ENCODE assay signal across 8 mouse cellular contexts in the genomic region with DNA sequence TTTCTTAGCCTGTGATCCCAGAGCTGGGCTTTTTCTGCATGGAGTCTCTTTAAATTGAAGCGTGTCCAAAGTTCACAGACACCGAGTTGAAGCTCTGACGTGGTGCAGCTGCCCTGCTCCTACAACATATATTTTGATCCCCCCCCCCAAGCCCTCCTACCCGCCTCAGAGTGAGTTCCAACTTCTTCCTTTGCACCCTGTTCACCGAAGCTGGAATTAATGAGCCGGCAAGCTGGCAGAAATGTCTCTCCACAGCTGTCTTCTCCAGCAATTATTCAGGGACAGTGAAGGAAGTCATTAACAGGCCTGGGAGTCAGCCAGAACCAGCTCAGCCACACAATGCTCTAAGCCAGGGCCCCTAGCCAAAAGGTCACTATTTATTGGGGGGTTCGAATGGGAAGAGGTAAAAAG.
DNase-seq lines count a peak whose midpoint lies in the region; ATAC-seq and TF ChIP-seq lines count a peak whose summit lies in the region.

No protein-coding gene starts in this region.

- WGBS in embryonic facial prominence, embryonic 10.5 days: 24% methylated on average over 7 of the region's 7 CpGs
- WGBS in kidney, postnatal 0 days: 3% methylated on average over 7 of the region's 7 CpGs
- 9% methylated on average over 7 of the region's 7 CpGs for WGBS in midbrain, embryonic 14.5 days

- peak; percentile 52; the same call in 1 of the 2 replicates for ATAC-seq in kidney, postnatal 0 days (replicated peaks; ENCODE audit: low FRiP score, low read depth)
- no peak for ATAC-seq in midbrain, embryonic 14.5 days (ENCODE audit: low FRiP score, low TSS enrichment)

- no peaks in the 10 kb centered on the region for H3K27me3 ChIP-seq in embryonic facial prominence, embryonic 10.5 days (replicated peaks; ENCODE audit: low read depth, poor library complexity, severe bottlenecking)
- H3K27me3 ChIP-seq in kidney, postnatal 0 days (ENCODE audit: insufficient read depth, low read length): no peaks in the 10 kb centered on the region
- no peaks in the 10 kb centered on the region for H3K27me3 ChIP-seq in midbrain, embryonic 14.5 days (ENCODE audit: control insufficient read depth, insufficient read depth, low read length)

- no peak overlapping the region for H3K27ac ChIP-seq in embryonic facial prominence, embryonic 10.5 days (replicated peaks)
- H3K27ac ChIP-seq in kidney, postnatal 0 days: no peak overlapping the region
- no peak overlapping the region; the same call in 1 of the 2 replicates for H3K27ac ChIP-seq in midbrain, embryonic 14.5 days (replicated peaks; ENCODE audit: low read depth, low read length)

- H3K9me3 ChIP-seq in embryonic facial prominence, embryonic 10.5 days: no peaks in the 10 kb centered on the region
- no peaks in the 10 kb centered on the region for H3K9me3 ChIP-seq in kidney, postnatal 0 days (replicated peaks; ENCODE audit: low read length)
- H3K9me3 ChIP-seq in midbrain, embryonic 14.5 days (ENCODE audit: control insufficient read depth, low read length): no peaks in the 10 kb centered on the region

- no peaks in the 10 kb centered on the region for H3K36me3 ChIP-seq in embryonic facial prominence, embryonic 10.5 days (replicated peaks)
- no peaks in the 10 kb centered on the region for H3K36me3 ChIP-seq in kidney, postnatal 0 days (ENCODE audit: insufficient read depth, low read length)
- no peaks in the 10 kb centered on the region for H3K36me3 ChIP-seq in midbrain, embryonic 14.5 days (ENCODE audit: control insufficient read depth, insufficient read depth, low read length)

- intact Hi-C loops in heart, postnatal 10 days (cut with DNase I): no loop called here

- no peak overlapping the region for H3K4me3 ChIP-seq in embryonic facial prominence, embryonic 10.5 days
- no peak overlapping the region for H3K4me3 ChIP-seq in kidney, postnatal 0 days (replicated peaks; ENCODE audit: low read depth, low read length)
- H3K4me3 ChIP-seq in midbrain, embryonic 14.5 days (replicated peaks; ENCODE audit: low read depth, low read length): no peak overlapping the region

- 0 out of 2 replicates have a peak overlapping the region, but pooled peaks have one; percentile 21 for H3K4me2 ChIP-seq in kidney, postnatal 0 days (ENCODE audit: low read length)
- no peak overlapping the region for H3K4me2 ChIP-seq in midbrain, embryonic 14.5 days (ENCODE audit: low read length)

- TF ChIP-seq CTCF in kidney, postnatal 0 days (IDR thresholded peaks at IDR 0.05; ENCODE audit: low read depth): no peak

- peaks cover 44% of the 10 kb centered on the region for H3K4me1 ChIP-seq in embryonic facial prominence, embryonic 10.5 days
- peaks cover 19% of the 10 kb centered on the region for H3K4me1 ChIP-seq in kidney, postnatal 0 days (replicated peaks; ENCODE audit: insufficient read depth, low read length)
- H3K4me1 ChIP-seq in midbrain, embryonic 14.5 days (ENCODE audit: control insufficient read depth, insufficient read depth, low read length): peaks cover 20% of the 10 kb centered on the region

- no peak overlapping the region for H3K9ac ChIP-seq in kidney, postnatal 0 days (ENCODE audit: low read depth, low read length)
- no peak overlapping the region for H3K9ac ChIP-seq in midbrain, embryonic 14.5 days (replicated peaks; ENCODE audit: low read length)

- peak; percentile 51 to 61 for DNase-seq in layer of hippocampus, postnatal 10 days (ENCODE audit: low spot score in 2 of 2)
- no peak for DNase-seq in layer of hippocampus, adult 11-12 months (ENCODE audit: low spot score)
- DNase-seq in embryonic facial prominence, embryonic 10.5 days (ENCODE audit: low spot score): peak; percentile 28
- peak; percentile 47 to 50 for DNase-seq in heart, postnatal 10 days
- DNase-seq in kidney, postnatal 0 days (ENCODE audit: low spot score): peak; percentile 87
- peak; percentile 70 for DNase-seq in midbrain, embryonic 14.5 days
- DNase-seq in c-Kit-positive CD71-positive TER-119-positive erythroid progenitor cells, embryonic 14.5 days (ENCODE audit: low spot score): no peak
- no peak for DNase-seq in thymus, postnatal 0 days (ENCODE audit: low spot score)

Comparison
In these comparisons a context has a peak if more than half of its experiments do, and no peak if none do; other contexts are left out.
1. DNase-seq: peak in layer of hippocampus, postnatal 10 days (2 of 2), embryonic facial prominence, embryonic 10.5 days (single experiment), heart, postnatal 10 days (2 of 2), kidney, postnatal 0 days (single experiment) and midbrain, embryonic 14.5 days (single experiment); none in layer of hippocampus, adult 11-12 months (single experiment), c-Kit-positive CD71-positive TER-119-positive erythroid progenitor cells, embryonic 14.5 days (single experiment) and thymus, postnatal 0 days (single experiment).